Mouse (Mus musculus) lung, adult 2 months (tissue): Measurements from ENCODE around the gene Cd22.

Experiments
- CTCF ChIP-seq: fragments of 200-500 bp; IDR thresholded peaks from 2 replicates; pipeline ENCODE4 v1.5.1; 2011; ENCODE audit warnings: mild to moderate bottlenecking, low read length, control low read depth; ENCODE audit not compliant: insufficient read depth
- POLR2A ChIP-seq: fragments of 200-500 bp; IDR thresholded peaks from 2 replicates; pipeline ENCODE4 v1.6.1; 2011; ENCODE audit warnings: low read depth, mild to moderate bottlenecking, control low read depth, low read length, borderline replicate concordance; ENCODE audit errors: extremely low read depth

- no peak for TF ChIP-seq CTCF
- no peak for TF ChIP-seq POLR2A
These were observed 37.1 kb upstream of the Cd22 start for GRCm38 (mm10) chr7:30917219-30917618.
